Mouse (Mus musculus): ENCODE results near the gene Entpd2.

- TF ChIP-seq CTCF (conservative IDR thresholded peaks at IDR 0.05; ENCODE audit: insufficient read depth, insufficient read length, low read depth, low read length) (no peak), POLR2A (IDR thresholded peaks at IDR 0.05; ENCODE audit: low read depth, low read length) (no peak)
Measured at GRCm38 (mm10) chr2:25359848-25360247, 35.8 kb upstream of the Entpd2 start.

All from kidney, adult 2 months (tissue).